Mouse (Mus musculus) 416B (cell line): ENCODE results near the gene Ascl3.

Experiments
- DNase-seq: peaks from one replicate; pipeline ENCODE4 v3.0.0; 2011; ENCODE audit warnings: low read depth

Gene Ascl3

DNA sequence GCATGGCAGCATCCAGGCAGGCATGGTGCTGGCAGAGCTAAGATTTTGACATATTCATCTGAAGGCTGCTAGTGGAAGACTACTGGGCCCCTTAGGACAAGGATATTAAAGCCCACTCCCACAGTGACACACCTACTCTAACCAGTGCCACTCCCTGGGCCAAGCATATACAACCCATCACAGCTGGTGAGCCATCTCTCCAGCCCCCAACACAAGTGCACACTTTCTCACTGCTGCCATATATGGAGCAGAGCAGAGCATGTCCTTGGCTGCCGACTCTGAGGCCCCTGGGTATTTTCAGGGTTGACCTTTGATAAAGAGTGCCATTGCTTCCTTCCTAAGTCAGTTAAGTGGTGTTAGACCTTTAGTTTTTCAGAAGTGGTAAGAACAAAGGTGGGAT lies 21.5 kb downstream of the Ascl3 start:
- no peak for DNase-seq

DNA sequence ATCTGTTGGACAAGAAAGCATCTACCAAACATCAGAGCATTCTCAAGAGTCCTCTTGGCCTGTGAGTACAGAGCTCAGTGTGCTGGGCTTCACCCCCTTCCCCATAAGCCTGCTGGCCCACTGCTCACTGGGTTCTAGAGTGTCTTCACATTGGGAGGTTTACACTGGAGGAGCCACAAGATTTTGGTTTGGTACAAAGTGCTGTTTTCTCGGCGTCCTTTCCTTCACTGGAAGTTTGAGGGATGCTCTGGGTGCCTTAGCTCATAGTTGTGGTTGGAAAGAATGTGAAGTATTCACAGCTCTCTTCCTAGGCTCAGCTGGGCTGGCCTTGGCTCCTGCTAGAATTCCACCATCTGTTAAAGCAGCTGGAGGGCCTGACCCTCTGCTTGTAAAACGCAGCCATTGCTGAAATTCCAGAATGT lies 22.6 kb downstream of the Ascl3 start:
- no peak for DNase-seq

DNA sequence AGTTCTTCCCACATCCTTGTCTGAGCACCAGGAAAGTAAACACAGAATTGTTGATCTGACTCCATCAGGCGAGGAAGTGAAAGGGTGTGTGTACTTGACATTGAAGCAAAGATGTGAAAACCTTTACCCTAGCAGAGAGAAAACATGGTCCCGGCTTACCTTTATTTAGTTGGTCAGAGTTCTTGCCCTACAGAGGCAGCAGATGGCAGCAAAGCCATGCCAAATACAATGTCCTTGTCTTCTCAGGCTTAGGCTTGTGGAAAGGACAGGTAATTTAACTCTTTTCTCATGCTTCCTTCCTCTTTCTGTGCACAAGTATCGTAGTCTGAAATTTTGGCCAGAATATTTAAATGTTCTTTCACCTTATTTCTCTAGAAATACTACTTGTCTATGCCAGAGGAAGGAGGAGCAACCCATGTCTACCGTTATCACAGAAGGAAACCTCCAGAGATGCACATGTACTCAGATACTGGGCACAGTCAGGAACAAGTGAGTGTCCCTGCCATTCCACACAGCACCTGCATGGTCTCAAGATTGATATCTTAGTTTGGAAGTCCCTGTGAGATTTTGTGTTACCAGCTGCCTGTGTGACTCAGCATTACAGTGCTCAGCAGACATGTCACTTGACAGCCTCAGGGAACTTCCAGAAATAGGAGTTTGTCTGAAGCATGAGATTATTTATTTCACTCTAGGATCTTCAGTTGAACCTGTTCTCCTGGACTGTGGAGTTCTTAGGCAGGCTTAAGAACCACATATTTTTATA lies 24.3 kb downstream of the Ascl3 start:
- DNase-seq, result peak; percentile 79

GRCm38 (mm10) chr7:109704461-109704860 lies 27.1 kb downstream of the Ascl3 start:
- no peak for DNase-seq

DNA sequence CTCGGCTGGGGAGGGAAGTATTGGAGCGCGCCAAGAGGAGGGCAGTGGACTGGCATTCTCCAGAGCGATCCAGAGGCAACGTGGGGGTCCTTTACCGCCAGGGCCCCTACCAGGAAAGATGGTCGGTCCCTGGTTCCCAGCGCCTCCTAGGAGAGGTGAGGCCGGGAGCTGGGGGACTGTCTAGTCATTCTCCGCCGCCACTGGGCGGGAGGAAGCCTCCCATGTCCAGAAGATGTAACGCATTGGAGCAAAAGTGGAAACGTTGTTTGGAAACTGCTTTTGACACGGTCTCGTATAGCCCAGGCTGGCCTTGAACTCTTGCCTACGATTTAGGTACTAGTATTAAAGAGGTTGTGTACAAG lies 27.5 kb downstream of the Ascl3 start:
- peak; percentile 23 for DNase-seq

- DNase-seq, result peak; percentile 80
These were observed 28.1 kb downstream of the Ascl3 start, which contains the start of the genes St5 and Akip1 for GRCm38 (mm10) chr7:109703190-109704015. Gene St5, minus strand, starts transcription at chr7:109703605. Gene Akip1, plus strand, starts transcription at chr7:109703690.

DNA sequence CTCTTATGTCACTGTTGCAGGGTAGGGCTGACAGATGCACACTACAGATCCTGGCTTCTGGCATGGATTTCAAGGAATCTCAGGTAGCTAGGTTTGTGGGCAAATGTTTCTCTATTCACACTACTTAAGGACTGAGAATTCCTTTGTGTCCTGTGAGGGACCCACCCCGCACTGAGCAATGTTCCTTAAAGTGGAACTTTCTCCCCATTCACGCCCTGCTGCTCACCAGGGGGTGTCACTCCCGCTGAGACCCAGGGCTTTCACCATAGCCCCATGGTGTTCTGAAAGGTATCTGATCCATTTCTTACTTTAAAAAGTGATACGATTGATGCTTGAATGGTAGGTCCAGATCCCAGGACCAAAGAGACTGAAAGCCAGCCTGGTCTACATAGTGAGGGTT lies 28.8 kb downstream of the Ascl3 start:
- DNase-seq, result no peak

DNA sequence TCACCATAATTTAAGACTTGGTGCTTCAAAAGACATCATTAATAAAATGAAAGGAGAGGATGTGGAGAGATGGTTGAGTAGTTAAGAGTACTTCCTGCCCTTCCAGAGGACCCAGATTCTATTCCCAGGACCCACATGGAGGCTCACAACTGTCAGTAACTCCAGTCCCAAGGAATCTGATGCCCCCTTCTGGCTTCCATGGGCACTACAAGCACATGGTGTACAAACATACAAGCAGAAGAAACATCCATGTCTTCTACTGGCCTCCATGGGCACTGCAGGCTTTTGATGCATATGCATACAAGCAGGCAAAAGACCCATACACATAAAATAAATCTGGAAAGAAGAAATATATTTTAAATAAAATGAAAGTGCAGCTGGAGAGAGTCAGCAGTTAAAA lies 31.3 kb downstream of the Ascl3 start:
- DNase-seq, result peak; percentile 19

DNA sequence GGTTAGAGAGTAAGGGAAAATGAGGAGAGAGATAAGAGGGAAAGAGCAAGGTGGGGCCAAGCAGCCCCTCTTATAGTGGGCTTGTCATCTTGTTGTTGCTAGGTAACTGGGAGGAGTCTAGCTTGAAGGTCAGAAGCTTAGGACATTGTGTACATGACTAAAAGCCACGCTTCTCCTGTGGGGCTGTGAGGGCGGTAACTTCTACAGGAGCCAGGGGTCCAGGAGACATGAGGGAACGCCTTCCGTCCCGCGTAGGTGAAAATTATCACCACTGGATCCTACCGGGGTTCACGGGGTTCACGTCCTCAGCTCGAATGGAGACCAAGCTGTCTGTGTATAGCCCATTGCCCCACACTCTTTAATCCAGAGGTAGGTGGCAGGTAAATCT lies 36.2 kb downstream of the Ascl3 start:
- no peak for DNase-seq

DNA sequence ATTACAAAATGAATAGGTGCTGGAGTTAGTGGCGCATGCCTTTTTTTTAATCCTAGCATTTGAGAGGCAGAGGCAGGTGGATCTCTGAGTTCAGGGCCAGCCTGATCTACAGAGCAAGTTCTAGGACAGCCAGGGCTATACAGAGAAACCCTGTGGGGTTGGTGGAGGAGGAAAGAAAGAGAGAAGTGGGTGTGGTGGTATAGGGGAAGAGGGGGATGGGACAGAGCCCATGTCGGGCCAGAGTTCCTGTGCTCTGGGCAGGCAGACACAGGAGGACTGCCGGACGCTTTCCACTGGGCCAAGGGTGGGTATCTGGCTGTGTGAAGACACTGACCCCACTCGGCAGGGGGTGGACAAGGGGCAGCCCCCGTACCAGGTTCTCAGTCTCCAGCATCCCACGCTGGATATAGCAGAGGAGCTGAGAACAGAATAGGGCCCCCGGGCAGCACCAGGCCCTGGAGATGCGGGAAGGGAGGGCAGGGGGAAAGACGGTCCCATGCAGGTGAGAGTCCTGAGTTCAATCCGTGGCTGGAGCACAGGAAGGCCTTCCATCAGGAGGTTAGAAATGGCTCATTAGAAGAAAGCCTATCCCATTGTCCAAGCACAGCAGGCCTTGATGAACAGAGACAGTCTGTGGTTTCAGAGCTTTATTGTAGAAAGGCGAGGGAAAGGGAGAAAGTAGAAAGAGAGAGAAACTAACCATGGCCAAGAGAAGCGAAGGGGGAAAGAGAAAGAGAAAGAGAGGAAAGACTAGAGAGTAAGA lies 36.8 kb downstream of the Ascl3 start:
- no peak for DNase-seq

GRCm38 (mm10) chr7:109690961-109691360 lies 40.6 kb downstream of the Ascl3 start:
- DNase-seq, result no peak

DNA sequence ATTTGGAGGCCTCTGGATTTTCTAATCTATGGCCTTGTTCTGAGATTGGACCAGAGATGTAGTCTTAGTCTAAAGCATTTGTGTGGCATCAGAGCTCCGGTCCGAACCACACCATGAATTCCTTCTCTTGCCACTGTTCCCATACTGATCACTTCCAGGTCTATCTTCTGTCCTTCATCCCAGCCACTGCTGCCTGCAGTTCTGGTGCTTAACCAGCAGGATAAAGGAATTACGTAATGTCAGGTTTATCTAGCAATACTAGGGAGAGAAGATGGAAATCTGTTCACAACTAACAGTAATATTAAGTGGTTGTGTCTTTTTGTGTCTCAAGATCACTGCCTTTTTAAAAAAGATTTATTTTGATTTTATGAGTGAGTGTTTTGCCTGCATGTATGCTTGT lies 41.4 kb downstream of the Ascl3 start:
- DNase-seq, result no peak

GRCm38 (mm10) chr7:109686585-109687128 lies 44.9 kb downstream of the Ascl3 start:
- no peak for DNase-seq

DNA sequence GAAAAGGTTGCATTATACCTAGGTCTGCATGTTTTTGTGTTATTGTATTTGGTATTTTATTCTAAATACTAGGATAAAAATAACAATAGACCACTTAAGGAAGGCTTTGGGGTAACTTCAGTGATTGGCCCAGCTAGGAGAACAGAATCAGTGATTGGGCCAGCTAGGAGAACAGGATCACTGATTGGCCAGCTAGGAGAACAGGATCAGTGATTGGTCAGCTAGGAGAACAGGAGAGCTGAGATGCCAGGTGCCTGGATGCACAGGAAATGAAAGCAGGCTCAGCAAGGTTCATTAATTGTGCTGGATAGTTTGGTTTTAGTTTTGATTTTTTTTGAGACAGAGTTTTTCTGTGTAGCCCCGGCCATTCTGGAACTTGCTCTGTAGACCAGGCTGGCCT lies 50.6 kb downstream of the Ascl3 start:
- DNase-seq, result no peak

- DNase-seq, result no peak
These were observed 51.2 kb downstream of the Ascl3 start for GRCm38 (mm10) chr7:109680284-109680683.
